11 mouse cellular contexts compared by ENCODE assay signal in genomic region chr2:128265014-128265990, GRCm38 (mm10).
DNase-seq lines count a peak whose midpoint lies in the region; ATAC-seq lines count a peak whose summit lies in the region.
"Had no signal": no experiment of that assay in that cellular context is flagged by ENCODE, and none has a peak within 500 bp of the region (broad histone marks: within the 10 kb centered on the region; RNA-seq: fewer than 3 reads in every experiment).

No protein-coding gene starts in this region.

- H3K4me1 ChIP-seq in intestine, embryonic 15.5 days (replicated peaks), result peaks cover 2% of the 10 kb centered on the region; the same call in 1 of the 2 replicates
- no peaks in the 10 kb centered on the region for H3K4me1 ChIP-seq in midbrain, embryonic 13.5 days (replicated peaks)
- H3K4me1 ChIP-seq: neural tube, embryonic 15.5 days had no signal

- H3K36me3 ChIP-seq in intestine, embryonic 15.5 days, result no peaks in the 10 kb centered on the region
- H3K36me3 ChIP-seq in midbrain, embryonic 13.5 days, result no peaks in the 10 kb centered on the region
- H3K36me3 ChIP-seq: neural tube, embryonic 15.5 days had no signal

- no peak overlapping the region for H3K9ac ChIP-seq in intestine, embryonic 15.5 days
- no peak overlapping the region for H3K9ac ChIP-seq in midbrain, embryonic 13.5 days (replicated peaks)
- H3K9ac ChIP-seq: neural tube, embryonic 15.5 days had no signal

- peak; percentile 93 for ATAC-seq in intestine, embryonic 15.5 days
- no peak for ATAC-seq in midbrain, embryonic 13.5 days

- H3K27ac ChIP-seq in intestine, embryonic 15.5 days, result peak overlapping the region; percentile 79
- no peak overlapping the region for H3K27ac ChIP-seq in midbrain, embryonic 13.5 days
- H3K27ac ChIP-seq: gastrocnemius, adult 2 months; neural tube, embryonic 15.5 days had no signal

- H3K4me2 ChIP-seq in intestine, embryonic 15.5 days (replicated peaks), result 0 out of 2 replicates have a peak overlapping the region, but pooled peaks have one; percentile 1
- H3K4me2 ChIP-seq in midbrain, embryonic 13.5 days (replicated peaks), result no peak overlapping the region
- H3K4me2 ChIP-seq: neural tube, embryonic 15.5 days had no signal

- H3K4me3 ChIP-seq in intestine, embryonic 15.5 days (replicated peaks), result no peak overlapping the region
- H3K4me3 ChIP-seq in midbrain, embryonic 13.5 days (replicated peaks), result no peak overlapping the region
- H3K4me3 ChIP-seq: gastrocnemius, adult 2 months; neural tube, embryonic 15.5 days had no signal

- DNase-seq in urinary bladder, postnatal 36 days (ENCODE audit: low spot score in 2 of 2), result peak; percentile 42 to 44
- DNase-seq in urinary bladder, postnatal 4 days (ENCODE audit: low spot score in 2 of 2), result no peak
- DNase-seq in kidney, postnatal 25 days, result peak; percentile 57 to 61
- DNase-seq in adipocyte (ENCODE audit: low spot score), result no peak
- no peak for DNase-seq in c-Kit-positive CD71-positive TER-119-positive erythroid progenitor cells, embryonic 14.5 days (ENCODE audit: low spot score)
- DNase-seq: adrenal gland, adult 8-10 months; cerebellum, adult 8-10 months; gastrocnemius, adult 2 months had no signal

- 37% methylated on average over 9 of the region's 9 CpGs for WGBS in intestine, embryonic 15.5 days
- WGBS in midbrain, embryonic 13.5 days, result 39% methylated on average over 9 of the region's 9 CpGs

- no peaks in the 10 kb centered on the region for H3K27me3 ChIP-seq in intestine, embryonic 15.5 days (replicated peaks)
- no peaks in the 10 kb centered on the region for H3K27me3 ChIP-seq in midbrain, embryonic 13.5 days
- H3K27me3 ChIP-seq: neural tube, embryonic 15.5 days had no signal

- H3K9me3 ChIP-seq in intestine, embryonic 15.5 days, result no peaks in the 10 kb centered on the region
- no peaks in the 10 kb centered on the region for H3K9me3 ChIP-seq in midbrain, embryonic 13.5 days
- H3K9me3 ChIP-seq: neural tube, embryonic 15.5 days had no signal

Comparison
In these comparisons a context has a peak if more than half of its experiments do, and no peak if none do; other contexts are left out.
1. DNase-seq: peak in urinary bladder, postnatal 36 days (2 of 2) and kidney, postnatal 25 days (2 of 2); none in urinary bladder, postnatal 4 days (0 of 2), adipocyte (single experiment) and c-Kit-positive CD71-positive TER-119-positive erythroid progenitor cells, embryonic 14.5 days (single experiment).